Mouse (Mus musculus) lung, adult 2 months (tissue): Measurements from ENCODE around the gene Tlr9.

Source experiments
- CTCF ChIP-seq: fragments of 200-500 bp; IDR thresholded peaks from 2 replicates; pipeline ENCODE4 v1.5.1; 2011; ENCODE audit warnings: mild to moderate bottlenecking, low read length, control low read depth; ENCODE audit not compliant: insufficient read depth
- POLR2A ChIP-seq: fragments of 200-500 bp; IDR thresholded peaks from 2 replicates; pipeline ENCODE4 v1.6.1; 2011; ENCODE audit warnings: low read depth, mild to moderate bottlenecking, control low read depth, low read length, borderline replicate concordance; ENCODE audit errors: extremely low read depth

DNA sequence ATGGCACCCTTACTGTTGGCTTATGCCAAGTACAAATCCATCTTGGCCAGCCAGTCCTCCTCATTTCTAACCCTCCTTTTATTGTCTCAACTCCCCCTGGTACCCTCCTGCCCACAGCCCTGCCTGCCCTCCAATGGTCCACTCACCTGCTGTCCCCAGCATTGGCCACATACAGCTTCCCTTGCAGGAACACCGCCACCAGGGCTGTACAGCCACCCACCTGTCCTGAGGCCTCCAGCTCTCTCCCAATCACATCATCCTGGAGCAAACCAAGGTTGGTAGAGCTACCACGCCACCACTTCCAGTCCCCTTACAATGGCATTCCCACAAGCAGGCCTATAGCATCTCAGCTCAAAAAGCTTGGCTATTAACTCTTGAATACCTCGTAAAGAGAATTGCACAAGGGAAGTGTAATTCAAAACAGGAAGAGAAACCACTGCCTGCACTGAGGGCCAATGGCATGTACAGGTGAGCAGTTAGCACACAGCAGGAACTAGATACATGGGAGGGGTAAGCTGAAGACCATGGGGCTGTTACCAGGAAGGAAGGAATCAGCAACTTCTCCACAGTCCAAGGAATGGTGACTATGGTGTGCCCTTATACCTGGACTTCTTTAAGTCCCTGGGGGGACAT lies 25.2 kb upstream of the Tlr9 start:
- TF ChIP-seq POLR2A: no peak
- no peak for TF ChIP-seq CTCF
